Mouse (Mus musculus): ENCODE data around the gene Hoxd10.

Gene Hoxd10

GRCm38 (mm10) chr2:74733317-74733661, 41.6 kb downstream of the Hoxd10 start:
- no peak for DNase-seq

GRCm38 (mm10) chr2:74733765-74734164, 42.0 kb downstream of the Hoxd10 start:
- no peak for DNase-seq

DNA sequence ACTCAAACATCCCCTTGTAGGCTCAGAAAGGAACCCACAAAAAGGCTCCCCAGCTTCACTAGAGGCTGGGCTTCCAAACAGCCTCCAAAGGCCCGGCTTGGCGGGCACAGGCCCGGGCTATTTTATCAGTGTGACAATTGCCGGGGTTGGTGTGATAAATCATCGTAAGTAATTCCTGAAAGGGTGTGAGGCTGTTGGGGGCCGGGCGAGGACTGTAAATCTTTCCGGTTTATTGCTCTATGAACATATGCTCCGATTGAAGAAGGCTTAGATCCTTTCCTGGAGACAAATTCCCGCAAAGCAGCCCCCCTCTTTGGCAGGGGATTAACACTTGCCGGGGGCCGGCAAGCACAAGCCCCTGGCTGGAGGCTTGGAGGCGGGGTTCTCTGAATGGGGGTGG, 42.7 kb downstream of the Hoxd10 start:
- no peak for DNase-seq

- no peak for DNase-seq
These were observed 43.5 kb downstream of the Hoxd10 start for GRCm38 (mm10) chr2:74734996-74735811.

DNA sequence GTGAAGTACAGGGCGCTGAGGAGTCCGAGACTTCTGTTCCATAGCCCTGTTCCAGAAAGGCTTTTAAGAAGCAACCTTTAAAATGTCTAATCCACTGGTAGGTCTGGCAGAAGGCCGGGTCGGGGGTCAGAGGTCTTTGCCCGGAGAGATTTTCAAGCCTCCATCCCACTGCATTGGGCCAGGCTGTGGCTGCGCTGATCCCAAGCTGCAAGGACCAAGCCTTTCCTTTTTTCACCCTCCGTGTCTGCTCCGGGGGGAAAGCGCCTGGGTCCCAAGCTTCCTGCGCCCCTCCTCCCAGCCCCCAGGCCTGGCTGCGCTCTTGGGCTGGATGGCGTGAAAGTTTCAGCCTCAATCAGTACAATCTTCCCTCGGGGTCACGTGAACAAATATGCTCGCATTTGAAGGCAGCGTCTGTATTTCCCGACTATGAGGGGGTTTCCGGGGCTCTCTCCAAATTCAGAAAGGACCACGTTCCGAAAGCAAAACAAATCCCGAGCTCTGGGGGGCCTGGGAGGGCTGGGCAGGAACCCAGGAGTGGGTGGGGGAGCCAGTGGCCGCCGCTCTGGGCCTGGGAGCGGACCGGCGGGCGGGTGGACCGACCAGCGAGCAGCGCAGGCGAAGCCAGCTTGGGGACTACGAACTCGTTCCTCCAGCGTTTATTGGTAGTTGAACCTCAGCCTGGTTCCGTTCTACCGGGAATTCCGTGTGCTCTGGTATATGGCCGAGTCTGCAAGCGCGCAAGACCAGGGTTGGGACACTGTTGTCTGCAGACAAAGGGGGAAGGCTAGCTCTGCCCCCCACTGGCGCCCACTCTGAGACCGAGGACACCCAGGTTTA, 44.3 kb downstream of the Hoxd10 start:
- no peak for DNase-seq

GRCm38 (mm10) chr2:74736688-74737577, 45.2 kb downstream of the Hoxd10 start:
- DNase-seq = no peak

DNA sequence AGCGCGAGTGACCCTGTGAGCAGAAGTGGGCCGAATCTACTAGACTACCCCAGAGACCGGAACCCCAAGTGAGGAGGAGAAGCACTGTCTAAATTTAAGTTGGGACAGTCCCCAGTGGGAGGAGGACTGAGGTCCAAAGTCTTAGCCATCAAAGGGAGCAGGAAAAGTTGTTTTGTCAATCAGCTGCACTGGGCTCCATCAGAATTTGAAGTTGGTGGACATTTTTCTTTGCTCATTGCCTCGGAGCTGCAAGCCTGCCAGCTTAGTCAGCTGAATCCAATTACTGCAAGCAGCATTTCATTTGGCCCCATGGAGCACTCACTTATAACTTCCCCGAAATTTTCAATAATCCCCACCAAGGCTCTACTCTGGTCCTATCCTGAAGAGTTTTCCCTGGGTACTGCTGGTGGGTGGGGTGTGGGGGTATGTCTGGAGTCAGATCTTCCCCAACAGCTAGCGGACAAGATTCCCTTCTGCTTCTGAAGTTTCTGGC, 45.9 kb downstream of the Hoxd10 start:
- DNase-seq = no peak

- DNase-seq = no peak
These were observed 47.1 kb downstream of the Hoxd10 start for GRCm38 (mm10) chr2:74738623-74739475.

- DNase-seq = no peak
These were observed 47.7 kb downstream of the Hoxd10 start for GRCm38 (mm10) chr2:74739476-74739800.

GRCm38 (mm10) chr2:74739869-74740268, 48.1 kb downstream of the Hoxd10 start:
- DNase-seq = no peak

GRCm38 (mm10) chr2:74740311-74741091, 48.8 kb downstream of the Hoxd10 start:
- no peak for DNase-seq

DNA sequence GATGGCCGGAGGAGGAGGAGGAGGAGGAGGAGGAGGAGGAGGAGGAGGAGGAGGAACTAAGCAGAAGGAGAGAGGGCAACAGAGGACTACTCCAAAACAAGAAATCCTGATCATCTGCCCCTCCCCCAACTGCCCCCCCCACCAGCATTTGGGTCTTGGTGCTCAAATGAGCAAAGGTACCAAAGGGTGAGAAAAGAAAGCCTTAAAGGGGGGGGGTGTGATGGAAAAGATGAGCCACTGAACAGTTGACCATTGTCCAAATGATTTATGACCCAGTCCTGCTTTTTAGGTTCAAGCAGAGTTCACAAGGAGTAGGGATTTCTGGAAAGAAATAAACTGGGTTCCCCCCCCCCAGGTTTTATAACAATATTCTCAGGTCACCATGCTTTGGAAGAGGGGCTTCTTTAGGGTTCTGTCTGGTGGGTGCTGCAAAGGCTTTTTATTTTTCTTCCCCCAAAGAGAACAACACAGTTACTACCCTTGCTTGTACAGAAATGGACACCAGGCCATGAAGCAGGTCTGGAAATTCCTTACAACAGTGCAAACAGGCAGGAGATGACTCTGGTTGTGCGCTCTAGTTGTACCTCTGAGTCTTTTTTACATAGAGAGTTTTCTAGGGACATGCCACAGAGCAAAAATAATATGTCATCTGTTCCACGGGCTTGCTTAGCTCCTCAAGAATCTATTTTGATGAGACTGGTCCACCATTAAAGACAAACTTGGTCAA, 49.7 kb downstream of the Hoxd10 start:
- DNase-seq = no peak

GRCm38 (mm10) chr2:74741979-74742277, 50.2 kb downstream of the Hoxd10 start:
- DNase-seq = no peak

Measured in lung, postnatal 36 days (tissue).